Mouse (Mus musculus): ENCODE data around the gene Rrp9. TPM values are rescaled to one million over a fixed set of nuclear protein-coding genes. Genes with fewer than 3 reads are reported as not detected.

The Rrp9 gene
- polyA plus RNA-seq (2012): 440 and 496 TPM in 2 replicates

DNA sequence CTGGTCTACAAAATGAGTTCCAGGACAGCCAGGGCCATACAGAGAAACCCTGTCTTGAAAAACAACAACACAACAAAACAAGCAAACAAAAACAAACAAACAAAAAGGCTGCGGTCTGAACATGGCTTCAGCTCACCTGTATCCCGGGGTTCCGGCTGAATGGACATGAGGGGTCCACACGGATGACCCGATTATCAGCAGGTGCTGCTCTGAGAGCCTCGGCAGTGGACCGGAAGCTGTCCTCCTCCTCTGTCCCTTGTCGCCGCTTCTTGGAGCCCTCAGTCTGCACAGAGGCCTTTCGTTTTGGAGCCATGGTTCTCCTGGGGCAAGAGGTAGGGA lies at the start of gene Rrp9:
Gene Rrp9, plus strand, starts transcription at position 301 of the 339 bp plus-strand sequence.
- TF ChIP-seq GATA1 (IDR thresholded peaks at IDR 0.05; ENCODE audit: low read length): no peak

DNA sequence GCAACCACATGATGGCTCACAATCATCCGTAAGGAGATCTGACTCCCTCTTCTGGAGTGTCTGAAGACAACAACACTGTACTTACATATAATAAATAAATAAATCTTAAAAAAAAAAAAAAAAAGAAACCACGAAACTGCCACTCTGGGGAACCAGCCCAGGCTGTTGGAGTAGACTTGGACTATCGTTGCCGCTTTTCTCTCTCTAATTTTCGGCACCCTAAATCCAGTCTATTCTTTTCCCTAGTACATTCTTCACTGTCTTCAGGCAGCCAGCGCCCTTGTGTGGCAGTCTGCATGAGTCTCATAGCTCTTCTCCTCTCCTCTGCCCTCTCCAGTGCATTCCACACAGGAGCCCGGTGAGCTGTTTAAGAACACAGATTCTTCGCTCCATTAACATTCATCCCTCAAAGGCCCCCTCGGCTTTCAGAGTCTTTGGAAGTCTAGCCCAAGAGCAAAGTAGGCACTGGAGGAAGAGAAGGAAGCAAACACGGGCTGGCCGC lies 47.0 kb upstream of the Rrp9 start:
- no peak for TF ChIP-seq GATA1 (IDR thresholded peaks at IDR 0.05; ENCODE audit: low read length)

DNA sequence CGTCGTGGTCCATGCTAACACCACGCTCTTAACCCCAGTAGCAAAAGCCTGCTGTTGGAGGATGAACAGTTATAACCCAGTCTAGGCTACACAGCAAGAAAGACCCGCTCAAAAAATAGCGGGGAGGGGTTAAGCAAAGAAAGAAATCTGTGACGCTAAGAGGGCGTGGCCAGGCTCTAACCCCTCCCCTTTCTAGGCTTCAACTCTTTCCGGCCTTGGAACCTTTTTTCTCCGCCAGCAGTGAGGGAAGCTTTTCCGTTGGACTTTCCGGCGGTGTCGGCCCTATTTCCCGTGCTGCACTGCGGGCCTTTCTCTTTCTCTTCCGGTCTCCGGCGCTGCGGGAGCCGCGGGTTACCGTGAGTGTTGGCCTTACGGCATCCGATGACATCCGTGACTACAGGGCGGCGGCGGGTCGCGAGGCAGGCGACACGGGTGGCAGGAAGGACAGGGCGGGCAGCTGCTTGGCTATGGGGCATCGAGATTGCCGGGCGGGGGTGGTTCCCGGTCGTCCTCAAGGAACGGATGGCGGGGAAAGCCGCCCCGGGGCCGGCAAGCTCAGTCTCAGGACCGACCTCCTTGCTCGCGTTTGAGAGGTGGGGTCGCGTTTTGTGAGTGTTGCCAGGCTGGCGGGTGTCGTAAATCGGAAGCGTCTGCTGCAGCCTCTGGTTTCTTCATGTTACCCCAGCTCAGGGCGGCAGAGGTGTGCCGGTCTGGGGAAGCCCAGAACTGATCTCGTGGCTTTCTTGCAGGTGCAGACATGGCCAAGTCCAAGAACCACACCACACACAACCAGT lies 46.3 kb upstream of the Rrp9 start, which contains the start of gene Rpl29:
Gene Rpl29, plus strand, starts transcription at position 234 of the 794 bp plus-strand sequence.
- no peak for TF ChIP-seq GATA1 (IDR thresholded peaks at IDR 0.05; ENCODE audit: low read length)

DNA sequence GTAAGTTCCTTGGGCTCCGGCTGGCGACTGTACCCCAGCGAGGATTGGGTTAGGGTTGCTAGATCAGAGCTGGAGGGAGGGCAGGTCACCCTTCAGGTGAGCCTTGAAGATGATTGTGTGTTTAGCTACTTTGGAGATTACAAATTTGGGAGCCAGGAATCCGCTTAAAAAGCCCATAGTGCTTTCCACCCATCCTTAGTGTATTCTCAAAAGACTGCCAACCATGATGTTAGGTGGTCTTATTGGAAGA lies 45.8 kb upstream of the Rrp9 start:
- TF ChIP-seq GATA1 (IDR thresholded peaks at IDR 0.05; ENCODE audit: low read length): no peak

DNA sequence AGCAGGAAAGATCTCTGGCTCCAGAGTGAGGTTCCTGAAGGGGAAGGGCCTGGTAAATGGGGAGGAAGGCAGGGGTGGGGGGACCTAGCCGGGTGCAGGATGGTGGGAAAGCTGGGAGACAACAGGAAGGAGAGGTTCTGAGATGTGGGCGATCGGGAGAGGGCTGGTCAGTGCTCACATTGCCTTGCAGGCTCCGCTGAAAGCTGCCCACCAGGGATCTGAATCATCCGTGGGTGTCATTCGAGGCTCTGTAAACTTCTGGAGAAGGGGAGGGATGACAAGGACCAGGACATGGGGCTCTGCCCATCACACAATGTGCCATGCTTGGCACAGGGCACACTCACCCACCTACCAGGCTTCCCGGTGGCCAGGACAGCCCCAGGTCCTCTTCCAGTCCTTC lies 42.4 kb upstream of the Rrp9 start:
- no peak for TF ChIP-seq GATA1 (IDR thresholded peaks at IDR 0.05; ENCODE audit: low read length)

DNA sequence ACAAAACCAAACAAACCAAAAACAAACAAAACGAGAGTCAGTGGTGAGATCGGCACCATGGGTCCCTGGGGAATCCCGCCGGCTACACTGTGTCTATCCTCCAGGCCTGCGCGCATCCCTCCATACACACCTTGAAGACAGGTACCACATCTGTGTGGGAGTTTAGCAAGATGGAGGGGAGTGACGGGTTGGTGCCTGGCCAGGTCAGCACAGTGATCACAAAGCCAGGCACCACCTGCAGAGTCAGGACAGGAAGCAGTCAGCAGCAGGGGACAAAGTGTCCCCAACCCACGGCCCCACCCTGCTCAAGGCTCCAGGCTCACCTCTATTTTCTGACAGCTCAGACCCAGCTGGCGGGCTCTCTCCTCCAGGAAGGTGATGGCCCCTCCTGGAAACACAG lies 39.2 kb upstream of the Rrp9 start:
- no peak for TF ChIP-seq GATA1 (IDR thresholded peaks at IDR 0.05; ENCODE audit: low read length)

- TF ChIP-seq GATA1 (IDR thresholded peaks at IDR 0.05; ENCODE audit: low read length): no peak
Observed at GRCm38 (mm10) chr9:106442680-106443079, 33.1 kb upstream of the Rrp9 start.

- TF ChIP-seq GATA1 (IDR thresholded peaks at IDR 0.05; ENCODE audit: low read length): no peak
Observed at GRCm38 (mm10) chr9:106444836-106445235, 30.9 kb upstream of the Rrp9 start.

DNA sequence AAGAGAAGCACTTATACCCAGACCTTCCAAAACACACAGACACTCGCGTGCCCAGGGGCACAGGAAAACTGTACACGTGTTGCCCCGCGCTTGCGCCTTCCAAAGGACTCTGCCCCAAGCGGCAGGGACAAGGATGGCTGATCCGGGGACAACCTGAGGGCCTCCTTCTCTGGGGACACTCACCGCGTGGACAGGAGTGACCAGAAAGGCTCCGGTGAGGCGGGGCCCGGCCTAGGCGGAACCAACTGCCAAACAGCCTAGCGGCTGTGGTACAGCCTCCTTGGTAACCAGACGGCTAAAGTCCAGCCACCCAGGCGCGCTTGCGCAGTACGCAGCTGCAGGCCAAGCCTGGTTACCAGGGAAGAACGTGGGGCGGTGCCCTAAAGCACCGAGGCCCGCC lies 28.4 kb upstream of the Rrp9 start, which contains the start of the genes Abhd14b and Abhd14a:
Gene Abhd14b, plus strand, starts transcription at position 112 of the 400 bp plus-strand sequence.
Gene Abhd14a, minus strand, starts transcription at position 331 of the 400 bp plus-strand sequence.
- no peak for TF ChIP-seq GATA1 (IDR thresholded peaks at IDR 0.05; ENCODE audit: low read length)

- TF ChIP-seq GATA1 (IDR thresholded peaks at IDR 0.05; ENCODE audit: low read length): no peak
Observed at GRCm38 (mm10) chr9:106447951-106448350, 27.8 kb upstream of the Rrp9 start.

- TF ChIP-seq GATA1 (IDR thresholded peaks at IDR 0.05; ENCODE audit: low read length): no peak
Observed at GRCm38 (mm10) chr9:106448498-106449031, 27.2 kb upstream of the Rrp9 start.

- TF ChIP-seq GATA1 (IDR thresholded peaks at IDR 0.05; ENCODE audit: low read length): no peak
Observed at GRCm38 (mm10) chr9:106449947-106450346, 25.8 kb upstream of the Rrp9 start.

- TF ChIP-seq GATA1 (IDR thresholded peaks at IDR 0.05; ENCODE audit: low read length): no peak
Observed at GRCm38 (mm10) chr9:106450661-106451060, 25.1 kb upstream of the Rrp9 start.

GRCm38 (mm10) chr9:106451298-106451697 lies 24.5 kb upstream of the Rrp9 start:
- TF ChIP-seq GATA1 (IDR thresholded peaks at IDR 0.05; ENCODE audit: low read length): no peak

DNA sequence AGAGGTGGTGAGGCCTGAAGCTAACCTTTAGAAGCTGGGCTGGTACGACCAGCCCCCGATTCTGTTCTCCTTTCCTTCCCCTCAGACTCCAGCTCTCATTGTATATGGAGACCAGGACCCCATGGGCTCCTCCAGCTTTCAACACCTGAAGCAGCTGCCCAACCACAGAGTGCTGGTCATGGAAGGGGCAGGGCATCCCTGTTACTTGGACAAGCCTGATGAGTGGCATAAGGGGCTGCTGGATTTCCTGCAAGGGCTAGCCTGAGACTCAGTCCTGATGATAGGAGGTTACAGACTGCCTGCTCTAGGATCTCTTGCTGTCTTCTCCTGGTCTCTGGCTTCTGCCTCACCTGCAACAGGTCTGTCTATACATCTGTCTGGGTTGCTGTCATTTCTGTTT lies 23.9 kb upstream of the Rrp9 start:
- no peak for TF ChIP-seq GATA1 (IDR thresholded peaks at IDR 0.05; ENCODE audit: low read length)

DNA sequence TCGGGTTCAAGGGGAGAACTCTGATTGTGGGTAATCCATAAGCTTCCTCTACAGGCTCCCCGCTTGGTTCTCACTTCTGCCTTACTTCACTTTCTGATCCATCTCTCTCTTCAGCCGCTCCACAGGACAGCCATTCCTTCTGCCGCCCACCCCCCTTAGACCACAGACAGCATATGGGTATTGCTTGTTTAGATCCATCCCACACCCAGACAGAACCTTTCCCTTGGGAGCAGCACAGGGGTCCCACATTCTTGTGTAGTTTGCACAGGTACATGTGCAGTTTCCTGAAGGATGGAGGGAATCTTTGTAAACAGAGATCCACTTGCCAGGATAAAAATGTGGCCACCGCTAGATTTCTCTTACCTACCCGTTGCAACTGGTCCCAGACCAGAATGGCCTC lies 23.4 kb upstream of the Rrp9 start:
- TF ChIP-seq GATA1 (IDR thresholded peaks at IDR 0.05; ENCODE audit: low read length): no peak

- TF ChIP-seq GATA1 (IDR thresholded peaks at IDR 0.05; ENCODE audit: low read length): no peak
Observed at GRCm38 (mm10) chr9:106452821-106453220, 22.9 kb upstream of the Rrp9 start.
